Mouse (Mus musculus) ES-E14 (cell line): ENCODE measurements around the gene 2310002L09Rik. TPM values are rescaled to one million over a fixed set of nuclear protein-coding genes. Genes with fewer than 3 reads are reported as not detected.
"Not testable (repeated sequence)": the region's sequence is repeated elsewhere in the genome, so short reads cannot be mapped to it uniquely, and the experiment has no call there.

Experiments used
- DNase-seq: peaks from one replicate; pipeline ENCODE4 v3.0.0-alpha.2; 2013; ENCODE audit warnings: low read depth, low spot score
- H3K27ac ChIP-seq: 2 replicates; pipeline ENCODE4 v1.5.1; 2012; ENCODE audit warnings: low read depth, mild to moderate bottlenecking, low read length, moderate library complexity, mixed read lengths; ENCODE audit not compliant: poor library complexity, insufficient read depth, severe bottlenecking
- H3K36me3 ChIP-seq: 2 replicates; pipeline ENCODE4 v1.6.1; 2012; ENCODE audit warnings: mild to moderate bottlenecking, low read length, moderate library complexity, mixed read lengths; ENCODE audit not compliant: control insufficient read depth, poor library complexity, insufficient read depth, severe bottlenecking
- H3K4me1 ChIP-seq, 2 experiments: fragments of 150-350 bp in 1 of 2; sonication (generic) in 1 of 2; 2 replicates each; pipeline ENCODE4 v1.6.1; 2012; ENCODE audit warnings: low read length in 2 of 2, mild to moderate bottlenecking in 1 of 2, mixed read lengths in 1 of 2; ENCODE audit not compliant: control insufficient read depth in 2 of 2, insufficient read depth in 2 of 2, poor library complexity in 1 of 2
- H3K4me3 ChIP-seq, 2 experiments: fragments of 150-350 bp in 1 of 2; sonication (generic) in 1 of 2; 2 replicates each; pipeline ENCODE4 v1.5.1; 2012; ENCODE audit warnings: low read length in 2 of 2, low read depth in 1 of 2, mild to moderate bottlenecking in 1 of 2, mixed read lengths in 1 of 2; ENCODE audit not compliant: insufficient read depth in 1 of 2, poor library complexity in 1 of 2, severe bottlenecking in 1 of 2
- H3K9ac ChIP-seq: 2 replicates; pipeline ENCODE4 v1.6.1; 2012; ENCODE audit warnings: low read depth, mild to moderate bottlenecking, low read length, mixed read lengths; ENCODE audit not compliant: poor library complexity, insufficient read depth, severe bottlenecking
- H3K9me3 ChIP-seq: fragments of 150-350 bp; sonication (generic); 2 replicates; pipeline ENCODE4 v1.6.1; 2012; ENCODE audit warnings: low read depth, mild to moderate bottlenecking, low read length; ENCODE audit not compliant: control insufficient read depth, insufficient read depth
- CHD2 ChIP-seq: IDR thresholded peaks from 2 replicates; pipeline ENCODE4 v1.6.1; 2014; ENCODE audit warnings: mild to moderate bottlenecking, low read depth, low read length, inconsistent platforms
- HCFC1 ChIP-seq: IDR thresholded peaks from 2 replicates; pipeline ENCODE4 v1.6.1; 2012; ENCODE audit warnings: low read length, inconsistent platforms, borderline replicate concordance; ENCODE audit not compliant: insufficient read depth
- MAFK ChIP-seq: IDR thresholded peaks from 2 replicates; pipeline ENCODE4 v1.6.1; 2014; ENCODE audit warnings: mild to moderate bottlenecking, low read depth, low read length, inconsistent platforms; ENCODE audit not compliant: insufficient read depth
- ZC3H11A ChIP-seq: IDR thresholded peaks from 2 replicates; pipeline ENCODE4 v1.6.1; 2012; ENCODE audit warnings: low read depth, mild to moderate bottlenecking, inconsistent platforms, low read length, borderline replicate concordance
- ZNF384 ChIP-seq: IDR thresholded peaks from 2 replicates; pipeline ENCODE4 v1.6.1; 2012; ENCODE audit warnings: low read depth, low read length, inconsistent platforms
- in situ Hi-C, 2 experiments: fragments of 600-800 bp; cut with MboI; formaldehyde crosslinking; loops; one replicate each; pipeline ENCODE4 v1.15.1; 2025; ENCODE audit warnings: low sequenced_read_pairs in 2 of 2, inconsistent platforms in 1 of 2; ENCODE audit not compliant: unreplicated experiment in 2 of 2
- total RNA-seq: library from RNA; depleted of rRNA; stranded (reverse); fragments of 300-350 nt; gene quantifications from 2 replicates; pipeline ENCODE4 v1.2.3, GENCODE M21; 2012; rRNA removed

The 2310002L09Rik gene
- total RNA-seq: not detected in 2 replicates

- Histone ChIP-seq H3K27ac (no peak within 1 kb of the TSS), H3K9ac (no peak within 1 kb of the TSS), H3K4me1 (no peaks in the 10 kb centered on the region), H3K9me3 (no peaks in the 10 kb centered on the region), H3K36me3 (no peaks in the 10 kb centered on the region), H3K4me3 (no peak within 1 kb of the TSS)
- DNase-seq: no peak
- in situ Hi-C loops: no loop called here
- no peak for TF ChIP-seq CHD2
- TF ChIP-seq HCFC1: no peak
- no peak for TF ChIP-seq MAFK
- TF ChIP-seq ZC3H11A: no peak
- TF ChIP-seq ZNF384: no peak
These were observed at the start of gene 2310002L09Rik for GRCm38 (mm10) chr4:73950375-73950896. Gene 2310002L09Rik (minus strand): TSS chr4:73950846.

- Histone ChIP-seq H3K4me3 (no peak overlapping the region), H3K27ac (no peak overlapping the region), H3K9me3 (no peaks in the 10 kb centered on the region), H3K4me1 (no peaks in the 10 kb centered on the region), H3K36me3 (no peaks in the 10 kb centered on the region), H3K9ac (no peak overlapping the region)
- TF ChIP-seq CHD2 (no peak), ZNF384 (no peak), MAFK (no peak), ZC3H11A (no peak), HCFC1 (no peak)
- in situ Hi-C loops: no loop called here
- no peak for DNase-seq
These were observed 29.8 kb upstream of the 2310002L09Rik start for GRCm38 (mm10) chr4:73980454-73980853.

GRCm38 (mm10) chr4:73920660-73921059, 30.0 kb downstream of the 2310002L09Rik start, which contains the start of gene Gm11756:
Gene Gm11756 (minus strand): TSS chr4:73920760.
- H3K36me3 ChIP-seq, H3K4me3 ChIP-seq, DNase-seq, H3K4me1 ChIP-seq, H3K27ac ChIP-seq, in situ Hi-C loops, H3K9me3 ChIP-seq, H3K9ac ChIP-seq: not testable (repeated sequence)

- H3K4me3 ChIP-seq, H3K9me3 ChIP-seq, H3K4me1 ChIP-seq, H3K9ac ChIP-seq, DNase-seq, H3K27ac ChIP-seq, H3K36me3 ChIP-seq, in situ Hi-C loops: not testable (repeated sequence)
These were observed 44.8 kb downstream of the 2310002L09Rik start, which contains the start of gene Gm13871 for GRCm38 (mm10) chr4:73905853-73906252. Gene Gm13871 (minus strand): TSS chr4:73905953.

- in situ Hi-C loops: not testable (repeated sequence)
These were observed 59.6 kb downstream of the 2310002L09Rik start, which contains the start of gene Gm11757 for GRCm38 (mm10) chr4:73891012-73891411. Gene Gm11757 (minus strand): TSS chr4:73891112.

More at GRCm38 (mm10) chr4:73891012-73891411, 59.6 kb downstream of the 2310002L09Rik start, which contains the start of gene Gm11757:
- not testable (repeated sequence) for H3K4me1 ChIP-seq, H3K9me3 ChIP-seq, H3K27ac ChIP-seq, H3K36me3 ChIP-seq, H3K9ac ChIP-seq, DNase-seq, H3K4me3 ChIP-seq

Other genes with a start within 250 kb of the 2310002L09Rik start
- 0.54 and 1.1 TPM in 2 replicates for gene Rasef, start 159.9 kb downstream of the 2310002L09Rik start, total RNA-seq
- gene Gm11758, start 74.6 kb downstream of the 2310002L09Rik start, total RNA-seq: not detected in 2 replicates
- gene Gm11757, start 59.7 kb downstream of the 2310002L09Rik start, total RNA-seq: not detected in 2 replicates
- 0.22 TPM in 1 of 2 replicates, not detected in the other for gene Gm13871, start 44.9 kb downstream of the 2310002L09Rik start, total RNA-seq
- 0.37 and 1.6 TPM in 2 replicates for gene Gm11756, start 30.1 kb downstream of the 2310002L09Rik start, total RNA-seq
- 0.05 and 0.09 TPM in 2 replicates for gene Frmd3, start 62.6 kb upstream of the 2310002L09Rik start, total RNA-seq